Mouse (Mus musculus) heart, embryonic 13.5 days (tissue): ENCODE measurements around the gene Dtnb. TPM values are rescaled to one million over a fixed set of nuclear protein-coding genes. Genes with fewer than 3 reads are reported as not detected.

ENCODE experiments used
- ATAC-seq: fragments of 200-750 bp; cut with Nextera tagmentation; 2 replicates; pipeline ENCODE4 v1.8.0; 2017; ENCODE audit warnings: moderate TSS enrichment; ENCODE audit not compliant: insufficient number of reproducible peaks, low FRiP score, low TSS enrichment; ENCODE audit errors: extremely low read depth
- H3K27ac ChIP-seq: fragments of 300-500 bp; sonication (generic); replicated peaks from 2 replicates; pipeline ENCODE4 v1.5.1; 2015; ENCODE audit warnings: moderate library complexity, mild to moderate bottlenecking, inconsistent platforms
- H3K27me3 ChIP-seq: fragments of 300-500 bp; sonication (generic); replicated peaks from 2 replicates; pipeline ENCODE4 v1.6.1; 2015; ENCODE audit warnings: mild to moderate bottlenecking, inconsistent platforms
- H3K36me3 ChIP-seq: fragments of 300-500 bp; sonication (generic); 2 replicates; pipeline ENCODE4 v1.6.1; 2015; ENCODE audit warnings: mild to moderate bottlenecking, inconsistent platforms
- H3K4me1 ChIP-seq: fragments of 300-500 bp; sonication (generic); 2 replicates; pipeline ENCODE4 v1.6.1; 2015; ENCODE audit warnings: inconsistent platforms
- H3K4me2 ChIP-seq: fragments of 300-500 bp; sonication (generic); 2 replicates; pipeline ENCODE4 v1.6.1; 2015; ENCODE audit warnings: inconsistent platforms, mild to moderate bottlenecking, moderate library complexity
- H3K4me3 ChIP-seq: fragments of 300-500 bp; sonication (generic); 2 replicates; pipeline ENCODE4 v1.5.1; 2015; ENCODE audit warnings: moderate library complexity, mild to moderate bottlenecking, inconsistent platforms
- H3K9ac ChIP-seq: fragments of 300-500 bp; sonication (generic); 2 replicates; pipeline ENCODE4 v1.6.1; 2015; ENCODE audit warnings: inconsistent platforms, mild to moderate bottlenecking, moderate library complexity
- H3K9me3 ChIP-seq: fragments of 300-500 bp; sonication (generic); 2 replicates; pipeline ENCODE4 v1.6.1; 2016; ENCODE audit warnings: inconsistent platforms
- WGBS: fragments of 180-500 bp; shearing (Covaris S2); methylation state at CpG from one replicate; pipeline ENCODE4 v1.1.7; 2015; ENCODE audit warnings: mixed read lengths; 5-methylcytosine and 5-hydroxymethylcytosine counted together
- polyA plus RNA-seq: library from polyadenylated mRNA; unstranded; fragments of >200 nt; fragmentation: Nextera tagmentation; extraction: Ambion mirVana; gene quantifications from 2 replicates; pipeline ENCODE4 v1.2.1, GENCODE M21; 2015

The Dtnb gene
- polyA plus RNA-seq, 1 experiment from 2014 or later, result 16.4 TPM

GRCm38 (mm10) chr12:3809520-3810180 is 237.5 kb downstream of the Dtnb start:
- H3K4me3 ChIP-seq, result peak overlapping the region; percentile 6; the same call in 1 of the 2 replicates
- H3K4me2 ChIP-seq, result peak overlapping the region; percentile 73
- peak overlapping the region; percentile 98 for H3K27ac ChIP-seq
- peaks cover 68% of the 10 kb centered on the region for H3K4me1 ChIP-seq
- H3K9ac ChIP-seq, result peak overlapping the region; percentile 58
- WGBS, result 53% methylated on average over 7 of the region's 7 CpGs
- ATAC-seq, result no peak
- no peaks in the 10 kb centered on the region for H3K27me3 ChIP-seq
- no peaks in the 10 kb centered on the region for H3K9me3 ChIP-seq
- H3K36me3 ChIP-seq, result peaks cover 7% of the 10 kb centered on the region

GRCm38 (mm10) chr12:3810455-3810854 is 238.3 kb downstream of the Dtnb start:
- H3K27me3 ChIP-seq, result no peaks in the 10 kb centered on the region
- peaks cover 8% of the 10 kb centered on the region for H3K36me3 ChIP-seq
- peaks cover 76% of the 10 kb centered on the region for H3K4me1 ChIP-seq
- 22% methylated on average over 4 of the region's 4 CpGs for WGBS
- ATAC-seq, result no peak
- peak overlapping the region; percentile 11; the same call in 1 of the 2 replicates for H3K4me3 ChIP-seq
- peak overlapping the region; percentile 98 for H3K27ac ChIP-seq
- H3K9ac ChIP-seq, result peak overlapping the region; percentile 59
- H3K4me2 ChIP-seq, result peak overlapping the region; percentile 73
- H3K9me3 ChIP-seq, result no peaks in the 10 kb centered on the region

- no peaks in the 10 kb centered on the region for H3K9me3 ChIP-seq
- H3K27ac ChIP-seq, result peak overlapping the region; percentile 62
- H3K4me1 ChIP-seq, result peaks cover 80% of the 10 kb centered on the region
- no peaks in the 10 kb centered on the region for H3K27me3 ChIP-seq
- H3K36me3 ChIP-seq, result peaks cover 15% of the 10 kb centered on the region
- WGBS, result 31% methylated on average over 5 of the region's 5 CpGs
- no peak for ATAC-seq
- H3K9ac ChIP-seq, result peak overlapping the region; percentile 60; the same call in 1 of the 2 replicates
- H3K4me2 ChIP-seq, result peak overlapping the region; percentile 73
- H3K4me3 ChIP-seq, result 0 out of 2 replicates have a peak overlapping the region, but pooled peaks have one; percentile 14
These were observed 239.4 kb downstream of the Dtnb start for GRCm38 (mm10) chr12:3811596-3811995.

- no peaks in the 10 kb centered on the region for H3K9me3 ChIP-seq
- peaks cover 17% of the 10 kb centered on the region for H3K36me3 ChIP-seq
- H3K27me3 ChIP-seq, result no peaks in the 10 kb centered on the region
- H3K4me2 ChIP-seq, result 0 out of 2 replicates have a peak overlapping the region, but pooled peaks have one; percentile 9
- peaks cover 86% of the 10 kb centered on the region for H3K4me1 ChIP-seq
- peak overlapping the region; percentile 52; the same call in 1 of the 2 replicates for H3K9ac ChIP-seq
- peak overlapping the region; percentile 67 for H3K27ac ChIP-seq
- WGBS, result 25% methylated on average over 6 of the region's 6 CpGs
- H3K4me3 ChIP-seq, result no peak overlapping the region
- ATAC-seq, result no peak
These were observed 240.1 kb downstream of the Dtnb start for GRCm38 (mm10) chr12:3812251-3812650.

- H3K9me3 ChIP-seq, result no peaks in the 10 kb centered on the region
- peaks cover 95% of the 10 kb centered on the region for H3K4me1 ChIP-seq
- H3K4me2 ChIP-seq, result no peak overlapping the region
- H3K36me3 ChIP-seq, result peaks cover 25% of the 10 kb centered on the region
- no peak overlapping the region for H3K9ac ChIP-seq
- no peak for ATAC-seq
- no peak overlapping the region for H3K4me3 ChIP-seq
- H3K27me3 ChIP-seq, result no peaks in the 10 kb centered on the region
- no peak overlapping the region for H3K27ac ChIP-seq
- 77% methylated on average over 8 of the region's 8 CpGs for WGBS
These were observed 241.0 kb downstream of the Dtnb start for GRCm38 (mm10) chr12:3813138-3813537.

- H3K4me1 ChIP-seq, result peaks cover 93% of the 10 kb centered on the region
- no peak overlapping the region for H3K4me3 ChIP-seq
- H3K9ac ChIP-seq, result peak overlapping the region; percentile 54; the same call in 1 of the 2 replicates
These were observed 243.2 kb downstream of the Dtnb start for GRCm38 (mm10) chr12:3815386-3815785.

GRCm38 (mm10) chr12:3817033-3817432 is 244.9 kb downstream of the Dtnb start:
- ATAC-seq, result no peak
- Histone ChIP-seq H3K4me2 (no peak overlapping the region), H3K27me3 (no peaks in the 10 kb centered on the region), H3K9ac (no peak overlapping the region; the same call in 1 of the 2 replicates), H3K27ac (no peak overlapping the region), H3K9me3 (no peaks in the 10 kb centered on the region), H3K36me3 (peaks cover 25% of the 10 kb centered on the region), H3K4me3 (no peak overlapping the region), H3K4me1 (peaks cover 89% of the 10 kb centered on the region)
- WGBS, result 62% methylated on average over 7 of the region's 7 CpGs

More at GRCm38 (mm10) chr12:3815386-3815785, 243.2 kb downstream of the Dtnb start:
- Histone ChIP-seq H3K27ac (no peak overlapping the region), H3K36me3 (peaks cover 25% of the 10 kb centered on the region), H3K9me3 (no peaks in the 10 kb centered on the region), H3K4me2 (no peak overlapping the region), H3K27me3 (no peaks in the 10 kb centered on the region)
- ATAC-seq, result no peak
- 42% methylated on average over 6 of the region's 6 CpGs for WGBS

- Histone ChIP-seq H3K4me1 (peaks cover 89% of the 10 kb centered on the region), H3K27ac (no peak overlapping the region), H3K9ac (no peak overlapping the region), H3K36me3 (peaks cover 25% of the 10 kb centered on the region), H3K4me2 (no peak overlapping the region), H3K9me3 (no peaks in the 10 kb centered on the region), H3K4me3 (no peak overlapping the region), H3K27me3 (no peaks in the 10 kb centered on the region)
- 67% methylated on average over 5 of the region's 5 CpGs for whole genome bisulfite sequencing
- ATAC-seq, result no peak
These were observed 245.4 kb downstream of the Dtnb start for GRCm38 (mm10) chr12:3817566-3817965.

- Histone ChIP-seq H3K4me1 (peaks cover 93% of the 10 kb centered on the region), H3K36me3 (peaks cover 21% of the 10 kb centered on the region), H3K9ac (peak overlapping the region; percentile 58; the same call in 1 of the 2 replicates), H3K27me3 (no peaks in the 10 kb centered on the region), H3K4me2 (no peak overlapping the region), H3K4me3 (no peak overlapping the region), H3K27ac (peak overlapping the region; percentile 48; the same call in 1 of the 2 replicates), H3K9me3 (no peaks in the 10 kb centered on the region)
- ATAC-seq, result no peak
- 5% methylated on average over 4 of the region's 4 CpGs for WGBS
These were observed 247.7 kb downstream of the Dtnb start for GRCm38 (mm10) chr12:3819899-3820298.

- H3K4me3 ChIP-seq, result no peak overlapping the region
- H3K36me3 ChIP-seq, result no peaks in the 10 kb centered on the region
- 58% methylated on average over 5 of the region's 5 CpGs for WGBS
- peak overlapping the region; percentile 28 for H3K27ac ChIP-seq
- no peak overlapping the region for H3K4me2 ChIP-seq
- H3K27me3 ChIP-seq, result no peaks in the 10 kb centered on the region
- H3K4me1 ChIP-seq, result peaks cover 88% of the 10 kb centered on the region
- H3K9ac ChIP-seq, result no peak overlapping the region; the same call in 1 of the 2 replicates
- no peak for ATAC-seq
- no peaks in the 10 kb centered on the region for H3K9me3 ChIP-seq
These were observed 251.2 kb downstream of the Dtnb start for GRCm38 (mm10) chr12:3823408-3823807.

- Histone ChIP-seq H3K27ac (peak overlapping the region; percentile 21; the same call in 1 of the 2 replicates), H3K9ac (no peak overlapping the region), H3K36me3 (0 out of 2 replicates have a peak, but pooled peaks cover under 1% of the 10 kb centered on the region), H3K9me3 (no peaks in the 10 kb centered on the region), H3K4me2 (peak overlapping the region; percentile 30), H3K27me3 (no peaks in the 10 kb centered on the region), H3K4me1 (peaks cover 72% of the 10 kb centered on the region), H3K4me3 (no peak overlapping the region)
- WGBS, result 63% methylated on average over 5 of the region's 5 CpGs
- ATAC-seq, result no peak
These were observed 252.9 kb downstream of the Dtnb start for GRCm38 (mm10) chr12:3824906-3825713.
